Mouse (Mus musculus): ENCODE measurements around the gene Tmem79.
A peak's percentile ranks its signal among the peaks of the same experiment; 100 is the strongest.
"Not testable (repeated sequence)": the region's sequence is repeated elsewhere in the genome, so short reads cannot be mapped to it uniquely, and the experiment has no call there.

Gene Tmem79

GRCm38 (mm10) chr3:88352907-88353306 is 17.0 kb upstream of the Tmem79 start:
- no peak for DNase-seq (ENCODE audit: low read depth)

- no peak for DNase-seq (ENCODE audit: low read depth)
Observed at GRCm38 (mm10) chr3:88350732-88351131, 14.8 kb upstream of the Tmem79 start.

GRCm38 (mm10) chr3:88339006-88339405 is 3.1 kb upstream of the Tmem79 start:
- no peak for DNase-seq (ENCODE audit: low read depth)

- DNase-seq (ENCODE audit: low read depth) = peak; percentile 82
Observed at GRCm38 (mm10) chr3:88338316-88338715, 2.4 kb upstream of the Tmem79 start.

GRCm38 (mm10) chr3:88337367-88338020 is 1.5 kb upstream of the Tmem79 start:
- peak; percentile 93 for DNase-seq (ENCODE audit: low read depth)

GRCm38 (mm10) chr3:88335436-88336053 is 403 bp downstream of the Tmem79 start:
- DNase-seq (ENCODE audit: low read depth) = no peak

- peak; percentile 64 for DNase-seq (ENCODE audit: low read depth)
Observed at GRCm38 (mm10) chr3:88334902-88335435, 979 bp downstream of the Tmem79 start.

- DNase-seq (ENCODE audit: low read depth) = no peak
Observed at GRCm38 (mm10) chr3:88334029-88334658, 1.8 kb downstream of the Tmem79 start.

- peak; percentile 75 for DNase-seq (ENCODE audit: low read depth)
Observed at GRCm38 (mm10) chr3:88331282-88331681, 4.7 kb downstream of the Tmem79 start.

- no peak for DNase-seq (ENCODE audit: low read depth)
Observed at GRCm38 (mm10) chr3:88328956-88329355, 7.0 kb downstream of the Tmem79 start.

- peak; percentile 78 for DNase-seq (ENCODE audit: low read depth)
Observed at GRCm38 (mm10) chr3:88324951-88325405, 11.0 kb downstream of the Tmem79 start, which contains the start of gene Glmp. Gene Glmp (plus strand): TSS chr3:88325023.

- DNase-seq (ENCODE audit: low read depth) = no peak
Observed at GRCm38 (mm10) chr3:88299172-88299571, 36.8 kb downstream of the Tmem79 start.

- no peak for DNase-seq (ENCODE audit: low read depth)
Observed at GRCm38 (mm10) chr3:88297321-88297851, 38.6 kb downstream of the Tmem79 start.

- DNase-seq (ENCODE audit: low read depth) = peak; percentile 100
Observed at GRCm38 (mm10) chr3:88296561-88297318, 39.2 kb downstream of the Tmem79 start, which contains the start of the genes Tsacc and Cct3. Gene Tsacc (minus strand): TSS chr3:88296999. Gene Cct3 (plus strand): TSS chr3:88297116.

- DNase-seq (ENCODE audit: low read depth) = no peak
Observed at GRCm38 (mm10) chr3:88296110-88296560, 39.8 kb downstream of the Tmem79 start.

GRCm38 (mm10) chr3:88295272-88295671 is 40.7 kb downstream of the Tmem79 start:
- DNase-seq (ENCODE audit: low read depth) = peak; percentile 48

GRCm38 (mm10) chr3:88291970-88292369 is 44.0 kb downstream of the Tmem79 start:
- DNase-seq (ENCODE audit: low read depth) = peak; percentile 77

GRCm38 (mm10) chr3:88288133-88288713 is 47.7 kb downstream of the Tmem79 start:
- not testable (repeated sequence) for DNase-seq (ENCODE audit: low read depth)

- DNase-seq (ENCODE audit: low read depth) = no peak
Observed at GRCm38 (mm10) chr3:88287110-88287509, 48.8 kb downstream of the Tmem79 start, which contains the start of gene Gm38392. Gene Gm38392 (minus strand): TSS chr3:88287210.

GRCm38 (mm10) chr3:88285565-88285895 is 50.4 kb downstream of the Tmem79 start:
- DNase-seq (ENCODE audit: low read depth) = not testable (repeated sequence)

Data from 416B (cell line).